15 mouse cellular contexts compared by ENCODE assay signal in genomic region chr6:6112767-6113528, GRCm38 (mm10).
DNase-seq lines count a peak whose midpoint lies in the region; ATAC-seq lines count a peak whose summit lies in the region.
"Had no signal": no experiment of that assay in that cellular context is flagged by ENCODE, and none has a peak within 500 bp of the region (broad histone marks: within the 10 kb centered on the region; RNA-seq: fewer than 3 reads in every experiment).

No protein-coding gene starts in this region.

- no peaks in the 10 kb centered on the region for H3K36me3 ChIP-seq in hindbrain, embryonic 16.5 days (ENCODE audit: control insufficient read depth, insufficient read depth, low read length)
- H3K36me3 ChIP-seq in hindbrain, embryonic 11.5 days (ENCODE audit: control insufficient read depth, insufficient read depth, low read length): no peaks in the 10 kb centered on the region

- no peaks in the 10 kb centered on the region for H3K27me3 ChIP-seq in hindbrain, embryonic 16.5 days (replicated peaks; ENCODE audit: control insufficient read depth, insufficient read depth, low read length)
- no peaks in the 10 kb centered on the region for H3K27me3 ChIP-seq in hindbrain, embryonic 11.5 days (ENCODE audit: control insufficient read depth, insufficient read depth, low read length)
- H3K27me3 ChIP-seq: lung, embryonic 15.5 days had no signal

- H3K4me2 ChIP-seq in hindbrain, embryonic 16.5 days (ENCODE audit: low read length): no peak overlapping the region
- no peak overlapping the region for H3K4me2 ChIP-seq in hindbrain, embryonic 11.5 days (replicated peaks; ENCODE audit: low read depth, low read length)
- H3K4me2 ChIP-seq: liver, embryonic 11.5 days; lung, embryonic 15.5 days had no signal

- H3K9ac ChIP-seq in hindbrain, embryonic 16.5 days (ENCODE audit: low read depth, low read length): no peak overlapping the region
- no peak overlapping the region for H3K9ac ChIP-seq in hindbrain, embryonic 11.5 days (ENCODE audit: low read depth, low read length)
- H3K9ac ChIP-seq: lung, embryonic 15.5 days had no signal

- WGBS in hindbrain, embryonic 16.5 days: 67% methylated on average over 10 of the region's 10 CpGs
- 80% methylated on average over 10 of the region's 10 CpGs for WGBS in hindbrain, embryonic 11.5 days

- no peak overlapping the region for H3K27ac ChIP-seq in hindbrain, embryonic 16.5 days (ENCODE audit: low read depth, low read length)
- H3K27ac ChIP-seq in hindbrain, embryonic 11.5 days (ENCODE audit: low read depth, low read length): no peak overlapping the region
- H3K27ac ChIP-seq: heart, embryonic 10.5 days; lung, embryonic 15.5 days had no signal

- no peak overlapping the region for H3K4me3 ChIP-seq in hindbrain, embryonic 16.5 days (ENCODE audit: low read length)
- no peak overlapping the region for H3K4me3 ChIP-seq in hindbrain, embryonic 11.5 days (ENCODE audit: low read depth, low read length)
- H3K4me3 ChIP-seq: heart, embryonic 10.5 days; lung, embryonic 15.5 days had no signal

- no peaks in the 10 kb centered on the region for H3K9me3 ChIP-seq in hindbrain, embryonic 16.5 days (ENCODE audit: control insufficient read depth, low read length)
- H3K9me3 ChIP-seq in hindbrain, embryonic 11.5 days (ENCODE audit: control insufficient read depth, low read length): no peaks in the 10 kb centered on the region
- H3K9me3 ChIP-seq: heart, embryonic 10.5 days; lung, embryonic 15.5 days had no signal

- DNase-seq in hindbrain, embryonic 11.5 days (ENCODE audit: low spot score): no peak
- peak; percentile 53 for DNase-seq in right cerebral cortex, adult 18-20 months
- DNase-seq in right cerebral cortex, postnatal 4 days: no peak
- DNase-seq in fibroblast of lung, adult 2 months (ENCODE audit: low read depth): peak; percentile 65
- peak; percentile 40 for DNase-seq in telencephalon, adult 2 months (ENCODE audit: low read depth, low spot score)
- no peak for DNase-seq in spleen, postnatal 4 days (ENCODE audit: low spot score in 2 of 2)
- no peak for DNase-seq in ovary, postnatal 36 days (ENCODE audit: low spot score)
- DNase-seq: cerebellum, adult 2 months; kidney, adult 2 months; kidney, postnatal 25 days; thymus, adult 18-20 months had no signal

- no peaks in the 10 kb centered on the region for H3K4me1 ChIP-seq in hindbrain, embryonic 16.5 days (ENCODE audit: control insufficient read depth, insufficient read depth, low read depth, low read length)
- H3K4me1 ChIP-seq in hindbrain, embryonic 11.5 days (replicated peaks; ENCODE audit: control insufficient read depth, insufficient read depth, low read length): no peaks in the 10 kb centered on the region
- H3K4me1 ChIP-seq: heart, embryonic 10.5 days; lung, embryonic 15.5 days had no signal

- ATAC-seq in hindbrain, embryonic 16.5 days: peak; percentile 37; the same call in 1 of the 2 replicates
- ATAC-seq in hindbrain, embryonic 11.5 days (ENCODE audit: low FRiP score): no peak

Comparison
In these comparisons a context has a peak if more than half of its experiments do, and no peak if none do; other contexts are left out.
1. DNase-seq: peak in right cerebral cortex, adult 18-20 months (single experiment), fibroblast of lung, adult 2 months (single experiment) and telencephalon, adult 2 months (single experiment); none in hindbrain, embryonic 11.5 days (single experiment), right cerebral cortex, postnatal 4 days (single experiment), spleen, postnatal 4 days (0 of 2) and ovary, postnatal 36 days (single experiment).